Mouse (Mus musculus) lung, postnatal 0 days (tissue): ENCODE measurements around the gene Zfp354b. TPM values are rescaled to one million over a fixed set of nuclear protein-coding genes. Genes with fewer than 3 reads are reported as not detected.

ENCODE experiments used
- ATAC-seq: fragments of 200-750 bp; cut with Nextera tagmentation; 2 replicates; pipeline ENCODE4 v1.8.0; 2017; ENCODE audit warnings: moderate library complexity
- DNase-seq: peaks from one replicate; pipeline ENCODE4 v3.0.0-alpha.2; 2016; ENCODE audit warnings: low spot score
- H3K27ac ChIP-seq: fragments of 300-500 bp; sonication (generic); 2 replicates; pipeline ENCODE4 v1.5.1; 2014; ENCODE audit warnings: antibody characterized with exemption, mild to moderate bottlenecking, low read length, mixed read lengths
- H3K27me3 ChIP-seq: fragments of 300-500 bp; sonication (generic); replicated peaks from 2 replicates; pipeline ENCODE4 v1.6.1; 2014; ENCODE audit warnings: low read length, mixed read lengths; ENCODE audit not compliant: insufficient read depth
- H3K36me3 ChIP-seq: fragments of 300-500 bp; sonication (generic); 2 replicates; pipeline ENCODE4 v1.6.1; 2014; ENCODE audit warnings: low read length, mixed read lengths; ENCODE audit not compliant: insufficient read depth
- H3K4me1 ChIP-seq: fragments of 300-500 bp; sonication (generic); 2 replicates; pipeline ENCODE4 v1.6.1; 2014; ENCODE audit warnings: antibody characterized with exemption, low read depth, low read length, mixed read lengths; ENCODE audit not compliant: insufficient read depth
- H3K4me2 ChIP-seq: fragments of 300-500 bp; sonication (generic); replicated peaks from 2 replicates; pipeline ENCODE4 v1.6.1; 2014; ENCODE audit warnings: low read depth, mild to moderate bottlenecking, low read length, moderate library complexity, mixed read lengths
- H3K4me3 ChIP-seq: fragments of 300-500 bp; sonication (generic); 2 replicates; pipeline ENCODE4 v1.5.1; 2014; ENCODE audit warnings: low read depth, low read length
- H3K9ac ChIP-seq: fragments of 300-500 bp; sonication (generic); replicated peaks from 2 replicates; pipeline ENCODE4 v1.6.1; 2014; ENCODE audit warnings: low read depth, mild to moderate bottlenecking
- H3K9me3 ChIP-seq: fragments of 300-500 bp; sonication (generic); 2 replicates; pipeline ENCODE4 v1.6.1; 2016; ENCODE audit warnings: low read length, mixed read lengths
- CTCF ChIP-seq: IDR thresholded peaks from 2 replicates; pipeline ENCODE4 v1.5.1; 2016; ENCODE audit warnings: antibody characterized with exemption, mild to moderate bottlenecking
- EP300 ChIP-seq: IDR thresholded peaks from 2 replicates; pipeline ENCODE4 v1.6.1; 2016; ENCODE audit warnings: antibody characterized with exemption, mild to moderate bottlenecking, control low read depth
- WGBS: fragments of 180-500 bp; shearing (Covaris S2); extraction: QIAGEN DNeasy Blood & Tissue Kit; methylation state at CpG from one replicate; pipeline ENCODE4 v1.1.7; 2014; 5-methylcytosine and 5-hydroxymethylcytosine counted together
- polyA plus RNA-seq: library from polyadenylated mRNA; unstranded; fragments of >200 nt; fragmentation: Nextera tagmentation; extraction: Ambion mirVana; gene quantifications from 2 replicates; pipeline ENCODE4 v1.2.1, GENCODE M21; 2015

Gene Zfp354b
- 1.1 TPM in 2 replicates for polyA plus RNA-seq

- ATAC-seq (peak; percentile 95), DNase-seq (peak; percentile 83)
- Histone ChIP-seq H3K27me3 (no peaks in the 10 kb centered on the region), H3K4me2 (peak within 1 kb of the TSS; percentile 93), H3K4me3 (peak within 1 kb of the TSS; percentile 72), H3K36me3 (no peaks in the 10 kb centered on the region), H3K9ac (peak within 1 kb of the TSS; percentile 49), H3K9me3 (no peaks in the 10 kb centered on the region), H3K4me1 (no peaks in the 10 kb centered on the region), H3K27ac (peak within 1 kb of the TSS; percentile 57)
- 0% methylated on average over 18 of the region's 18 CpGs for WGBS
- TF ChIP-seq CTCF: no peak
- no peak for TF ChIP-seq EP300
Observed at GRCm38 (mm10) chr11:50931451-50931866, at the start of gene Zfp354b. Gene Zfp354b, minus strand, starts transcription at chr11:50931633.

- Histone ChIP-seq H3K9ac (no peak overlapping the region), H3K9me3 (no peaks in the 10 kb centered on the region), H3K27me3 (no peaks in the 10 kb centered on the region), H3K4me2 (no peak overlapping the region), H3K4me3 (no peak overlapping the region), H3K27ac (no peak overlapping the region), H3K4me1 (no peaks in the 10 kb centered on the region), H3K36me3 (no peaks in the 10 kb centered on the region)
- no peak for DNase-seq
- ATAC-seq: no peak
- TF ChIP-seq CTCF: no peak
- TF ChIP-seq EP300: no peak
- WGBS: 60% methylated on average over 4 of the region's 4 CpGs
Observed at GRCm38 (mm10) chr11:50977216-50977615, 45.8 kb upstream of the Zfp354b start.

- Histone ChIP-seq H3K9ac (no peak within 1 kb of the TSS), H3K27ac (no peak within 1 kb of the TSS), H3K4me3 (no peak within 1 kb of the TSS), H3K9me3 (no peaks in the 10 kb centered on the region), H3K4me2 (no peak within 1 kb of the TSS), H3K27me3 (no peaks in the 10 kb centered on the region), H3K4me1 (no peaks in the 10 kb centered on the region), H3K36me3 (no peaks in the 10 kb centered on the region)
- ATAC-seq (no peak), DNase-seq (no peak)
- no peak for TF ChIP-seq EP300
- TF ChIP-seq CTCF: no peak
- 86% methylated on average over 11 of the region's 11 CpGs for WGBS
Observed at GRCm38 (mm10) chr11:50966230-50966629, 34.8 kb upstream of the Zfp354b start, which contains the start of gene Olfr1378. Gene Olfr1378, plus strand, starts transcription at chr11:50966530.

- Histone ChIP-seq H3K4me1 (no peaks in the 10 kb centered on the region), H3K27ac (no peak overlapping the region), H3K4me3 (no peak overlapping the region), H3K4me2 (no peak overlapping the region), H3K9me3 (no peaks in the 10 kb centered on the region), H3K9ac (no peak overlapping the region), H3K36me3 (no peaks in the 10 kb centered on the region), H3K27me3 (no peaks in the 10 kb centered on the region)
- 66% methylated on average over 2 of the region's 2 CpGs for WGBS
- no peak for ATAC-seq
- peak; percentile 82 for TF ChIP-seq EP300
- TF ChIP-seq CTCF: no peak
- peak; percentile 6 for DNase-seq
Observed at GRCm38 (mm10) chr11:50964886-50965285, 33.5 kb upstream of the Zfp354b start.

GRCm38 (mm10) chr11:50953665-50954064 lies 22.2 kb upstream of the Zfp354b start, which contains the start of gene Prop1:
Gene Prop1, minus strand, starts transcription at chr11:50953765.
- Histone ChIP-seq H3K36me3 (no peaks in the 10 kb centered on the region), H3K9ac (no peak within 1 kb of the TSS), H3K9me3 (no peaks in the 10 kb centered on the region), H3K4me3 (no peak within 1 kb of the TSS), H3K4me1 (no peaks in the 10 kb centered on the region), H3K4me2 (peak within 1 kb of the TSS; percentile 17; the same call in 1 of the 2 replicates), H3K27ac (no peak within 1 kb of the TSS), H3K27me3 (no peaks in the 10 kb centered on the region)
- TF ChIP-seq CTCF: no peak
- no peak for TF ChIP-seq EP300
- no peak for ATAC-seq
- no peak for DNase-seq
- WGBS: 50% methylated on average over 6 of the region's 6 CpGs

- WGBS: 36% methylated on average over 14 of the region's 14 CpGs
- Histone ChIP-seq H3K27me3 (no peaks in the 10 kb centered on the region), H3K9me3 (no peaks in the 10 kb centered on the region), H3K36me3 (no peaks in the 10 kb centered on the region), H3K9ac (no peak overlapping the region), H3K4me2 (peak overlapping the region; percentile 17; the same call in 1 of the 2 replicates), H3K4me1 (no peaks in the 10 kb centered on the region), H3K27ac (no peak overlapping the region), H3K4me3 (no peak overlapping the region)
- no peak for TF ChIP-seq CTCF
- TF ChIP-seq EP300: no peak
- DNase-seq (peak; percentile 73), ATAC-seq (peak; percentile 93)
Observed at GRCm38 (mm10) chr11:50952290-50952689, 20.9 kb upstream of the Zfp354b start.

GRCm38 (mm10) chr11:50943506-50943905 lies 12.1 kb upstream of the Zfp354b start, which contains the start of gene 4933414I15Rik:
Gene 4933414I15Rik, minus strand, starts transcription at chr11:50943765.
- Histone ChIP-seq H3K27ac (no peak within 1 kb of the TSS), H3K9me3 (no peaks in the 10 kb centered on the region), H3K36me3 (no peaks in the 10 kb centered on the region), H3K4me3 (no peak within 1 kb of the TSS), H3K9ac (no peak within 1 kb of the TSS), H3K4me2 (no peak within 1 kb of the TSS), H3K4me1 (no peaks in the 10 kb centered on the region), H3K27me3 (no peaks in the 10 kb centered on the region)
- no peak for DNase-seq
- ATAC-seq: no peak
- WGBS: 66% methylated on average over 14 of the region's 14 CpGs
- TF ChIP-seq EP300 (no peak), CTCF (no peak)
